Mouse (Mus musculus) forebrain, embryonic 16.5 days (tissue): Measurements from ENCODE around the gene Cyb5rl. TPM values are rescaled to one million over a fixed set of nuclear protein-coding genes. Genes with fewer than 3 reads are reported as not detected.

ENCODE experiments used
- ATAC-seq: fragments of 200-750 bp; cut with Nextera tagmentation; 2 replicates; pipeline ENCODE4 v1.8.0; 2017; ENCODE audit warnings: mild to moderate bottlenecking, moderate library complexity
- H3K27ac ChIP-seq: fragments of 300-500 bp; sonication (generic); 2 replicates; pipeline ENCODE4 v1.5.1; 2014; ENCODE audit warnings: low read length, control low read depth
- H3K27me3 ChIP-seq: fragments of 300-500 bp; sonication (generic); replicated peaks from 2 replicates; pipeline ENCODE4 v1.6.1; 2014; ENCODE audit warnings: low read length; ENCODE audit not compliant: control insufficient read depth, insufficient read depth
- H3K36me3 ChIP-seq: fragments of 300-500 bp; sonication (generic); 2 replicates; pipeline ENCODE4 v1.6.1; 2014; ENCODE audit not compliant: control insufficient read depth, insufficient read depth
- H3K4me1 ChIP-seq: fragments of 300-500 bp; sonication (generic); replicated peaks from 2 replicates; pipeline ENCODE4 v1.6.1; 2014; ENCODE audit warnings: low read length; ENCODE audit not compliant: control insufficient read depth, insufficient read depth
- H3K4me2 ChIP-seq: fragments of 300-500 bp; sonication (generic); 2 replicates; pipeline ENCODE4 v1.6.1; 2014; ENCODE audit warnings: mild to moderate bottlenecking, low read length, control low read depth
- H3K4me3 ChIP-seq: fragments of 300-500 bp; sonication (generic); replicated peaks from 2 replicates; pipeline ENCODE4 v1.5.1; 2014; ENCODE audit warnings: mild to moderate bottlenecking, low read length, control low read depth
- H3K9ac ChIP-seq: fragments of 300-500 bp; sonication (generic); replicated peaks from 2 replicates; pipeline ENCODE4 v1.6.1; 2014; ENCODE audit warnings: low read depth, low read length, control low read depth
- H3K9me3 ChIP-seq: fragments of 300-500 bp; sonication (generic); 2 replicates; pipeline ENCODE4 v1.6.1; 2016; ENCODE audit warnings: low read length; ENCODE audit not compliant: control insufficient read depth
- WGBS: fragments of 180-500 bp; shearing (Covaris S2); extraction: QIAGEN DNeasy Blood & Tissue Kit; methylation state at CpG from one replicate; pipeline ENCODE4 v1.1.7; 2014; 5-methylcytosine and 5-hydroxymethylcytosine counted together
- polyA plus RNA-seq: library from polyadenylated mRNA; unstranded; fragments of >200 nt; fragmentation: Nextera tagmentation; extraction: Ambion mirVana; gene quantifications from 2 replicates; pipeline ENCODE4 v1.2.1, GENCODE M21; 2015

Gene Cyb5rl
- polyA plus RNA-seq, 1 experiment from 2014 or later: 4.0 TPM

DNA sequence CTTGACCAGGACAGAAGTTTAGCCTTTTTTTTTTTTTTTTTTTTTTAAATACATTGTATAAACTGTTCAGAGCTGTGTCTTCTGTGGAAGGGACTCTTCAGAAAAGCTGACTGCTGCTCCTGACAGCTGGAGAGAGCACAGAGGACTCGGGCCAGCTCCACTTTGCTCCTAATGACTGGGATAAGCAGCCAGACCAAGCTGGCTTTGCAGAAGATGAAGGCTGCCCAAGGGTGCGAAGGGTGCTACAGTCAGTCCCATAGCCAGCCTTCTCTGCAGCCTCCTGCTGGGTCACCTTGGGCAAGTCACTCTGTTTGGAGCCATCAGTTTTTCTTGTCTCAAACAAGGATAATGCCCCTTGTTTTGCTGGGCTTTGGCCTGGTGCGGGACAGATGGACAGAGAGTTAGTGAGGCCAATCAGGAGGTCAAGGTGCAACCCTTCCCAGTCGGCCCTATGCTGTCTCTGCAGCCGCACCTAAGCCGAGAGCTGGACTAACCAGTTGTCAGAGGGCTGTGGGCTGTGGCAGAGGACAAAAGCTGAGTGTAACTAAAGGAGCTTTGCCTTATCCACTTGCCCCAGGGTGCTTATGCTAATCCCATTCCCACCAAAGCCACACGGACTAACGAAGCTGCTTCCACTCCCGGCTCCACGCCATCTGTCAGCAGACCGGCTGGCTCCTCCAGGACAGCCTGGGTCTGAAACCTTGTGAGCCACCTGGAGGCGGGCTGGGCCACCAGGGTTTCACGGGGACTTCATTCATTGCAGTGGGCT is 61.3 kb downstream of the Cyb5rl start:
- Histone ChIP-seq H3K27ac (no peak overlapping the region), H3K27me3 (no peaks in the 10 kb centered on the region), H3K4me3 (no peak overlapping the region), H3K9me3 (no peaks in the 10 kb centered on the region), H3K4me1 (peaks cover 12% of the 10 kb centered on the region), H3K36me3 (no peaks in the 10 kb centered on the region), H3K4me2 (no peak overlapping the region), H3K9ac (no peak overlapping the region)
- WGBS: 17% methylated on average over 13 of the region's 13 CpGs
- ATAC-seq: peak; percentile 65

DNA sequence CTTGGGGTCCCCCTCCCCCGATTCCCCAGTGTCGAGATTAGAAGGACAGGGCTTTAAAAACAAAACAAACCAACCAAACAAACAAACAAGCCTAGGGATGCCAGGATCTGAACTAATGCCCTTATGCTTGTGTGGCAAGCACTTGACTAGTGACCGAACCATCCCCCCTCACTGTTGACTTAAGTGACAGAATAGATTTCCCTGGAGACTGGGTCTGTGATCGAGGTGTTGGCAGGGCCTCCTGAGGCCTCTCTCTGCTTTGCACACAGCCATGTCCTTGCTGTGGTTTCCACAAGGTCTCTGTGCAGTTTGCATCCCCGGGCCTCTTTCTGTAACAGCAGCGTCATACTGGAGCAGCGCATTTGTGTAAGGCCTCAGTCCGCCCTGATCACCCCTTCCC is 62.6 kb downstream of the Cyb5rl start:
- peaks cover 12% of the 10 kb centered on the region for H3K4me1 ChIP-seq
- H3K27ac ChIP-seq: no peak overlapping the region
- 79% methylated on average over 8 of the region's 8 CpGs for WGBS
- H3K4me3 ChIP-seq: no peak overlapping the region
- no peak overlapping the region for H3K4me2 ChIP-seq
- no peaks in the 10 kb centered on the region for H3K27me3 ChIP-seq
- no peak for ATAC-seq
- no peak overlapping the region for H3K9ac ChIP-seq
- no peaks in the 10 kb centered on the region for H3K36me3 ChIP-seq
- H3K9me3 ChIP-seq: no peaks in the 10 kb centered on the region

DNA sequence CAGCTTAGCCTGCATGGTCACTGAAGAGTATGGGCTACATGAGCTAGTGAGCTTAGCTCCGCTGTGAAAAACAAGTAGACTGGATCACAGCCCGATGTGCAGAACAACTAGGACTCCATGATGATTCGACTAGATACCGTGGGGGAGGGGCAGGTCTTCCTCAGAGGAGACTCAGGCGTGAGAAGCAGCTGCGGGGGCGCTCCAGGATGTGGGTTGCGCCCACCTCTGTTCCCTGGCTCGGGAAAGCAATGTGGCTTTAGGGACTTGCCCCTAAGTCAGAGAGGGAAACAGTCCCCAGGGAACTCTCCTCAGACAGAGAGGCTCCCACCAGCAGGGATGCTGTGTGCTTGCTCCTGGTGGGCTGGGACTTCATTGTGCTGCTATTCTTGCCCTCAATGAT is 63.7 kb downstream of the Cyb5rl start:
- no peak overlapping the region for H3K9ac ChIP-seq
- no peak overlapping the region for H3K4me3 ChIP-seq
- no peak for ATAC-seq
- no peaks in the 10 kb centered on the region for H3K27me3 ChIP-seq
- H3K4me2 ChIP-seq: no peak overlapping the region
- H3K27ac ChIP-seq: no peak overlapping the region
- WGBS: 20% methylated on average over 9 of the region's 9 CpGs
- H3K9me3 ChIP-seq: no peaks in the 10 kb centered on the region
- H3K36me3 ChIP-seq: no peaks in the 10 kb centered on the region
- peaks cover 12% of the 10 kb centered on the region for H3K4me1 ChIP-seq

DNA sequence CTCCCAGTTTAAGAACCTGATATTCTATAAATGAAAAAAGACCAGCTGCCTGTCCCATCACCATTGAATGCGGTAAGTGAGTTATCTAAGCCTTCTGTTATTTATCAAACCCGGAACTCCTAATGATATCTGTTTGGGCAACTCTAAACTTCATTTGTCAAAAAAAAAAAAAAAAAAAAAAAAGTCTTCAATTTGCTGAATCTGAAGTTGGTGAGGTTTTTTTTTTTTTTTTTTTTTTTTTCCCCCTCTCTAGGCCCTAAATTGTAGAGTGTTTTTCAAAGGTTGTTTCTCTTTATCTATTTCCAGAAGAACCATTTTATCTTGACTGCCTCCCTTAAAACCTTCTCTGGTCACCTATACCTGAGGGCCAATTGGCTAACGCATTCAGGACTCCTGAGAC is 68.1 kb downstream of the Cyb5rl start:
- Histone ChIP-seq H3K27me3 (no peaks in the 10 kb centered on the region), H3K9me3 (no peaks in the 10 kb centered on the region), H3K4me3 (no peak overlapping the region), H3K4me2 (no peak overlapping the region), H3K36me3 (no peaks in the 10 kb centered on the region), H3K9ac (no peak overlapping the region), H3K4me1 (peaks cover 15% of the 10 kb centered on the region), H3K27ac (no peak overlapping the region)
- no peak for ATAC-seq
- WGBS: 91% methylated on average over 3 of the region's 3 CpGs

- Histone ChIP-seq H3K4me3 (no peak overlapping the region), H3K27ac (no peak overlapping the region), H3K9ac (no peak overlapping the region), H3K9me3 (no peaks in the 10 kb centered on the region), H3K27me3 (no peaks in the 10 kb centered on the region), H3K36me3 (no peaks in the 10 kb centered on the region), H3K4me1 (peaks cover 23% of the 10 kb centered on the region), H3K4me2 (no peak overlapping the region)
- ATAC-seq: no peak
- 82% methylated on average over 5 of the region's 5 CpGs for WGBS
Measured at GRCm38 (mm10) chr4:107135663-107136062, 68.9 kb downstream of the Cyb5rl start.

DNA sequence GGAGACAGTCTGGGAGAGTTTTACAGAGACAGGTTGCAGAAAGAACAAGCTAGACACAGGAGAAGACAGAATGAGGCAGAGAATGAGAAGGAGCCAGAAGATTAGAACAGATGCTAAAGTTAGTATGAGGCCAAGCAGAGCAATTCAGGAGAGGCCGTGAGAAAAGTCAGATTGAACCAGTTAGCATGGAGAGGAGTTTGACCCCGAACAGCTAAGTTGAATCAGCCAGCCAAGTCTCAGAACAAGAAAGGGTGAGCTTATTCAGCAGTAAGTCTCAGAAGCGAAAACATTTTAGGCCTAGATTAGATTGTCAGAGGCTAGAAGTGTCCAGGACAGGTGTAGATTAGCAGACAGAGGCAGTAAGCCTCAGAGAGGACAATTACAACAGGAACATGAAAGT is 69.7 kb downstream of the Cyb5rl start:
- Histone ChIP-seq H3K4me3 (no peak overlapping the region), H3K36me3 (no peaks in the 10 kb centered on the region), H3K27me3 (no peaks in the 10 kb centered on the region), H3K9me3 (no peaks in the 10 kb centered on the region), H3K27ac (no peak overlapping the region), H3K4me1 (peaks cover 24% of the 10 kb centered on the region), H3K4me2 (no peak overlapping the region), H3K9ac (no peak overlapping the region)
- WGBS: 61% methylated on average over 3 of the region's 3 CpGs
- ATAC-seq: no peak

Other genes with a start within 250 kb of the Cyb5rl start
- 163 and 167 TPM in 2 replicates for gene Ssbp3, start 156.3 kb upstream of the Cyb5rl start, polyA plus RNA-seq
- 74.3 and 90.5 TPM in 2 replicates for gene Mrpl37, start 120 bp upstream of the Cyb5rl start, polyA plus RNA-seq
- not detected in 2 replicates for gene Cdcp2, start 29.9 kb downstream of the Cyb5rl start, polyA plus RNA-seq
- gene Tmem59, start 111.4 kb downstream of the Cyb5rl start, polyA plus RNA-seq: 375 and 431 TPM in 2 replicates
- gene Tceanc2, start 112.1 kb downstream of the Cyb5rl start, polyA plus RNA-seq: 21.1 TPM in 2 replicates
- gene Ldlrad1, start 142.2 kb downstream of the Cyb5rl start, polyA plus RNA-seq: not detected in 2 replicates
- 58.6 and 59.9 TPM in 2 replicates for gene Lrrc42, start 186.5 kb downstream of the Cyb5rl start, polyA plus RNA-seq
- gene Hspb11, start 186.6 kb downstream of the Cyb5rl start, polyA plus RNA-seq: 34.6 and 43.1 TPM in 2 replicates
- not detected in 2 replicates for gene Dio1, start 240.2 kb downstream of the Cyb5rl start, polyA plus RNA-seq
- gene Yipf1, start 247.4 kb downstream of the Cyb5rl start, polyA plus RNA-seq: 52.0 and 55.4 TPM in 2 replicates